Mouse (Mus musculus) heart, adult 9 months (tissue): ENCODE results near the gene Ptpn5.

Source experiments
- DNase-seq, 2 experiments: peaks; one replicate each; pipeline ENCODE4 v3.0.0; 2022; ENCODE audit warnings: low spot score in 2 of 2

The Ptpn5 gene

GRCm38 (mm10) chr7:47133331-47133730, at the start of gene Ptpn5:
Gene Ptpn5 (minus strand): TSS chr7:47133684.
- DNase-seq: no peak

GRCm38 (mm10) chr7:47170814-47171213, 37.3 kb upstream of the Ptpn5 start:
- no peak for DNase-seq

DNA sequence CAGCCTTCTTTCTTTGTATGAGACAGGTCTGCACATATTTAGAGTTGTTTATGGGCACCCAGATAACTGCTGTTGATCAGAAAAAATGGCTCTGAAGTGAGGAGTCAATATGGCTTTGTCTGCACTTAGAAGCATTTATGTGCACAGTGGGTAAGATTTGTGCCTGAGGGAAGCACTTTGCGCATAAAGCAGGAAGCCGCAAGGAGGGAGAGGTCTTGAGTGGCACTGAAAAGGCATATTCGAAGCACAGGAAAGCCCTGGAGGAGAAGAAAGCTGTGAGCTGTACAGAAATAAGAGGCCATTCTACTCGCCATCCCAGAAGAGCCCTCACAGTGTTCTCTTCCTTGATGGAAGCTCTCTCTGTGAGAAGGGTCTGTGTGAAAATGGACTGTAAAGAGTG, 31.5 kb upstream of the Ptpn5 start:
- no peak for DNase-seq

DNA sequence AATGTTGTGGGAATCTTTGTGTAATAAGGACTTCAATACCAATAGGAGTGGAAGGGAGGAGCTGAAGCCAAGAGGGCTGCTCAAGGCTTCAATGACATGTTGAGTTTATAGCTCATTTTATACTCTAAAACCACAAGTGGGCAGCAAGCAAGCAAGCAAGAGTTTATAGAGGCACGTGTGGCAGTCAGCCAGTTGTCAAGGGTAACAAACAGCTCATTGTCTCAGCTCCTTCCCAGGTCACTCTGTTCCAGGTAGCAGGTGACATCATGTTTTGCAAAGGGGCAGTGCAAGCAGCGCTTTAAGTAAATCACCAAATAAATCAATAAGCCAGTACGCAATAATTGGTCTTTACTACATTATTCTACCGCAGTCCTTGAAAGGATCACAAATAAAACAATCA, 29.7 kb upstream of the Ptpn5 start:
- no peak for DNase-seq

DNA sequence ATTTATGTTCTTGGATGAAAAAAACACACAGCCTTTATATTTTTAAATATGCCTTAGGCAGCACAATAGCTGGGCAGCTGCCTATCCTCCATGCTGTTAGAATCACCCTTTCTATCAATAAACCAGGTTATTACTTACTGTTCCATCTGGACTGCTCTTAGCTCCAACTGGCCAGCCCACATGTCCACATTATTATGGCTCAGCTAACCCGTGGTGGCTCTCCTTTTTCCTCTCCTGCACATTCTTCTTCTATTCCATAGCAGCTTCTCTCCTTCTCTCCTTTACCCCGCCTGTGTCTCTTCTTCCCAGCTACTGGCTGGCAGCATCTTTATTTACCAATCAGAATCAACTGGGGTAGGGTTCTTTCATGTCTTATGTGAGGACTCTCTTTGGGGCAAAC, 25.0 kb upstream of the Ptpn5 start:
- DNase-seq: no peak

DNA sequence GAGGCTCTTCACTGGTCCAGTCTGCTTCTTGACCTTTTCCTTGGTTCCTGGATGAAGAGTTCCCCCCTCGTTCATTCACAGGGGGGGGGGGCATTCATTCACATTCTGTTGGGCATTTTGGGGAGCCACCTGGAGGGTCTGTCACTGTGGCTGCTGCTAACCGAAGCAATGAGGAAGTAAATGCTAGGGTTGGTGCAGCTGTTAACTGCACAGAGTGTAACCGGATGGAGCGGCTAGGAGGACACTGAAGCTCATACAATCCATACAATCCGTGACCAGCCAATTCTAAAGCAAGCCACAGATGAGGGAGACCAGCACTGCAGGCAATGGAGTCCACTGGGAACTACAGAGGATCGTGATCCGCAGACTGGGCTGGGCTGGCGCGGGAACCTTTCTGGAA, 24.3 kb upstream of the Ptpn5 start:
- no peak for DNase-seq

GRCm38 (mm10) chr7:47155849-47156248, 22.4 kb upstream of the Ptpn5 start:
- DNase-seq: no peak

- no peak for DNase-seq
Observed at GRCm38 (mm10) chr7:47155396-47155795, 21.9 kb upstream of the Ptpn5 start.

- peak in 1 of 2 experiments; percentile 32 for DNase-seq
Observed at GRCm38 (mm10) chr7:47150420-47151061, 17.1 kb upstream of the Ptpn5 start.

GRCm38 (mm10) chr7:47148298-47148697, 14.8 kb upstream of the Ptpn5 start:
- no peak for DNase-seq

DNA sequence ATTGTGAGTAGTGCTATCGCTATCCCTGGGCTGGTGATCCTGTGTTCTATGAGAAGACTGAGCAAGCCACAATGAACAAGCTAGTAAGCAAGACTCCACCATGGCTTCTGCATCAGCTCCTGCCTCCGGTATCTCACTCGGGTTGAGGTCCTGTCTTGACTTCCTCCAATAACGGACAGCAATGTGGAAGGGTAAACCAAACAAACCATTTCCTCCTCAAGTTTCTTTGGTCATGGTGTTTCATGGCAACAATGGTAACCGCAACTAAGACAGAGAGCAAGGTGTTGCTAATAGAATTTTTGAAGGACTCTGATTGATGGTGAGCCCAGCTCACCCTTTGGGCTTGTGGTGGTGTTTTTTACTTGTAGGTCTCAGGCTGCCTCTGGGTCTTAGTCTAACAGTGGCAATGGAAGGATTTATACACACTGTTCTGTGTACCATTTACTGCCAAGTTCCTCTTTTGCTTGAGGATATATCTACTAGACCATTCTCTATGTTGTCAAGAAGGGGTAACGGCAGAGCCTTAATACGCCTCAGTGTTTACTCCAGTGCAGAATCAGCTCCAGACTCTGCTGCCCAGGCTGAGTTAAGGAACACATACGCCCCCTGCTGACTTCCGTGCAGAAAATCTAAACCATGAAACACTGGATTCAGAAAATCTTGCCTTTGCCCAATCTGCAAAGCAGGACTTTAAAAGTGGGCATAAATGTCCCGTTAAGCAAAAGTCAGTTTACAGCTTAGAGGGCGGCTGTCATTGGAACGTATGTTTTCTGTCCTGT, 12.7 kb upstream of the Ptpn5 start:
- peak in 1 of 2 experiments; percentile 7 for DNase-seq

- no peak for DNase-seq
Observed at GRCm38 (mm10) chr7:47144299-47144698, 10.8 kb upstream of the Ptpn5 start.

DNA sequence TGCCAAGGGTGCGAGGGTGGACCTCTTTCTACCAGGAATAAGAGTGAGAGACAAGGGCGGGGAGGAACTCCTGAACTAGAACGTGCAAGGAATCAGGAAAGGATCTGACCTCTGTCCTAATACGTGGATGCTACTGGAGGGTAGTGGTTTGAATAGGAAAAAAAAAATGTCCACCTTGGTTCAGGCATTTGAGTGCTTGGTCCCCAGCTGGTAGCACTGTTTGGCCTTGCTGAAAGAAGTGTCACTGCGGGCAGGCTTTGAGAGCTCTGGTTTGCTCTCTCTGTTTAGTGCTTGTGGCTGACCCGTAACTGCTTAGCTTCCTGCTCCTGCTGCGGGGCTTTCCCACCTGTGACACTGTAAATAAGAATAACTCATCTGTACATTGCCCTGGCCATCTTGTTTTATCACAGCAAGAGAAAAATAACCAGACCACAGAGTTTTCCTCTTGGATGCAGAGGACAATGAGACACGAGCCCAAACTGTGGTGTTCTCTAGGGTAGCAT, 6.4 kb upstream of the Ptpn5 start:
- no peak for DNase-seq

- DNase-seq: no peak
Observed at GRCm38 (mm10) chr7:47134570-47134969, 1.1 kb upstream of the Ptpn5 start.

GRCm38 (mm10) chr7:47132931-47133260, 588 bp downstream of the Ptpn5 start:
- DNase-seq: no peak

GRCm38 (mm10) chr7:47132180-47132930, 1.1 kb downstream of the Ptpn5 start:
- no peak for DNase-seq

GRCm38 (mm10) chr7:47131840-47132179, 1.7 kb downstream of the Ptpn5 start:
- DNase-seq: no peak

DNA sequence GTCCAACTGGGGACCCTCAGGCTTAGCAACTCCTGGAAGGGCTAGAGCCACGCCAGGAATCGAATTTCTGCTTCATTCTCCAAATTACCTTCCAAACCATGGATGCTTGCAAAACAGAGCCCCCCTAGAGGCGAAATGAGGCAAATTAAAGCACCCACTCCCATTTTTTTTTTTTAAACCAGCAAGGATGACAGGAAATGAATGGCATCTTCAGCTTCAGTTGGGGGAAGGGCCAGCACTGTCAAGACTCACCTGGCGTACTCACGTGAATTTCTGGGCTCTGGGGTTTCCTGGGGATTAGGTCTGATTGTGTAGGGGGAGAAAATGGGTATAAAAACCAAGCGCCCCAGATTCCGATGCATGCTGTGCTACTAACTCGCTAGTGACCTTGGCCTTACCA, 2.2 kb downstream of the Ptpn5 start:
- DNase-seq: no peak

GRCm38 (mm10) chr7:47122026-47122425, 11.5 kb downstream of the Ptpn5 start:
- DNase-seq: no peak

DNA sequence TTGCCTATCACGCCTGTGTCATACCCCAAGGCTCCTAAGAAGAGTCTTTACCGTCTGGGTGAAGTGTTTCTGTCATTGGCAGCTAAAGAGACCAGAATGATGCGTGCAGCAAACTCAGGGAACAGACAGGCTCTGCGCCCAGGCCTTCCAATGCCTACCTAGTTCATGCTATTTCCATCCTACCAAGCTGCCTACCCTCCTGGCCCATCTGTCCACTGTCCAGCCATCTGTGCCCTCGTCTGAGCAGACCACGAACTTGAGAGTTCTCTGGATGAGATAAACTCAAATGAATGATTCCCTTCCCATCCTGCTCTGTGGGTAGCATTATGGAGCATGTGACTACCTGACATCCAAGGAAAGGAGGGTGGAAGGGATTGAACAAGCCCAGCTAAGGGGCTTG, 16.8 kb downstream of the Ptpn5 start:
- no peak for DNase-seq

GRCm38 (mm10) chr7:47115491-47115890, 18.0 kb downstream of the Ptpn5 start:
- DNase-seq: no peak

DNA sequence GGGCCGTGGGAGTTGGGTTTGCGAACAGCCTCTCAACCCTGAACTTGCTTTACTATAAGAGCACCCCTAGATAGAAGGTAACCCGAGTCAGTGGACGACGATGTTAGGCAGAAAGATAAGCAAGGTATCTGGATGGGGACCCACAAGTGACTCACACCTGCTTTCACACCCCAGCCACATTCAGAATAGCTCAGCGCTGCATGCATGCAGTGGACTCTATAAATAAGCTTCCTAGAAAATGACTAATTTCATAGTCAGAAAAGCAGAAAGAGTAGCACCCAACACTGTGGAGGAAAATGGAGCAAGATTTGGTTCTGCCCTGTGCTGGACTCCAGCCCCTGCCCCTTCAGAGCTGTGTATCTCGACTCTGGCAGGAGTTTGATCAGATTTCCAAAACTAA, 20.1 kb downstream of the Ptpn5 start:
- DNase-seq: no peak

GRCm38 (mm10) chr7:47112036-47112435, 21.4 kb downstream of the Ptpn5 start:
- DNase-seq: no peak
